Mouse (Mus musculus): Measurements from ENCODE around the gene Plbd1. TPM values are rescaled to one million over a fixed set of nuclear protein-coding genes. Genes with fewer than 3 reads are reported as not detected.

The Plbd1 gene
- polyA plus RNA-seq (2015; fragmentation: Nextera tagmentation; extraction: Ambion mirVana), result 4.6 and 4.8 TPM in 2 replicates

- ATAC-seq (ENCODE audit: low read depth) (no peak), DNase-seq (no peak)
- Histone ChIP-seq H3K4me1 (replicated peaks) (peaks cover 9% of the 10 kb centered on the region), H3K36me3 (no peaks in the 10 kb centered on the region), H3K4me3 (replicated peaks) (peak within 1 kb of the TSS; percentile 46), H3K27ac (no peak within 1 kb of the TSS), H3K9me3 (replicated peaks) (no peaks in the 10 kb centered on the region), H3K4me2 (peak within 1 kb of the TSS; percentile 63), H3K27me3 (peaks cover 37% of the 10 kb centered on the region), H3K9ac (peak within 1 kb of the TSS; percentile 17; the same call in 1 of the 2 replicates)
- under 1% methylated on average over 19 of the region's 19 CpGs for WGBS (ENCODE audit: insufficient replicate concordance)
Observed at GRCm38 (mm10) chr6:136661706-136662016, at the start of gene Plbd1. Gene Plbd1, minus strand, starts transcription at chr6:136661928.

GRCm38 (mm10) chr6:136710408-136710807 is 48.7 kb upstream of the Plbd1 start:
- H3K4me3 ChIP-seq (replicated peaks), result no peak overlapping the region
- no peak overlapping the region for H3K27ac ChIP-seq
- H3K9ac ChIP-seq, result no peak overlapping the region
- no peaks in the 10 kb centered on the region for H3K4me1 ChIP-seq (replicated peaks)
- no peak overlapping the region for H3K4me2 ChIP-seq
- DNase-seq, result no peak
- no peak for ATAC-seq (ENCODE audit: low read depth)
- no peaks in the 10 kb centered on the region for H3K27me3 ChIP-seq
- no peaks in the 10 kb centered on the region for H3K9me3 ChIP-seq (replicated peaks)
- WGBS (ENCODE audit: insufficient replicate concordance), result 67% methylated on average over 5 of the region's 5 CpGs
- no peaks in the 10 kb centered on the region for H3K36me3 ChIP-seq

GRCm38 (mm10) chr6:136708597-136708996 is 46.9 kb upstream of the Plbd1 start:
- ATAC-seq (ENCODE audit: low read depth), result no peak
- WGBS (ENCODE audit: insufficient replicate concordance), result 79% methylated on average over 6 of the region's 6 CpGs
- H3K4me3 ChIP-seq (replicated peaks), result no peak overlapping the region

GRCm38 (mm10) chr6:136701878-136702277 is 40.1 kb upstream of the Plbd1 start:
- ATAC-seq (ENCODE audit: low read depth) (no peak), DNase-seq (no peak)
- Histone ChIP-seq H3K4me3 (replicated peaks) (no peak overlapping the region), H3K9ac (no peak overlapping the region), H3K9me3 (replicated peaks) (no peaks in the 10 kb centered on the region), H3K4me1 (replicated peaks) (no peaks in the 10 kb centered on the region), H3K27me3 (no peaks in the 10 kb centered on the region), H3K27ac (no peak overlapping the region), H3K4me2 (no peak overlapping the region), H3K36me3 (no peaks in the 10 kb centered on the region)
- WGBS (ENCODE audit: insufficient replicate concordance), result 75% methylated on average over 3 of the region's 3 CpGs

More at GRCm38 (mm10) chr6:136708597-136708996, 46.9 kb upstream of the Plbd1 start:
- Histone ChIP-seq H3K4me2 (no peak overlapping the region), H3K9ac (no peak overlapping the region), H3K4me1 (replicated peaks) (no peaks in the 10 kb centered on the region), H3K9me3 (replicated peaks) (no peaks in the 10 kb centered on the region), H3K27ac (no peak overlapping the region), H3K27me3 (no peaks in the 10 kb centered on the region), H3K36me3 (no peaks in the 10 kb centered on the region)
- DNase-seq, result no peak

GRCm38 (mm10) chr6:136701185-136701584 is 39.5 kb upstream of the Plbd1 start:
- no peaks in the 10 kb centered on the region for H3K27me3 ChIP-seq
- H3K9me3 ChIP-seq (replicated peaks), result no peaks in the 10 kb centered on the region
- WGBS (ENCODE audit: insufficient replicate concordance), result 65% methylated on average over 5 of the region's 5 CpGs
- DNase-seq, result no peak
- H3K27ac ChIP-seq, result no peak overlapping the region
- H3K9ac ChIP-seq, result no peak overlapping the region
- no peaks in the 10 kb centered on the region for H3K4me1 ChIP-seq (replicated peaks)
- H3K4me2 ChIP-seq, result no peak overlapping the region
- no peak for ATAC-seq (ENCODE audit: low read depth)
- no peaks in the 10 kb centered on the region for H3K36me3 ChIP-seq
- no peak overlapping the region for H3K4me3 ChIP-seq (replicated peaks)

- Histone ChIP-seq H3K9me3 (replicated peaks) (no peaks in the 10 kb centered on the region), H3K4me2 (no peak overlapping the region), H3K4me1 (replicated peaks) (no peaks in the 10 kb centered on the region), H3K36me3 (no peaks in the 10 kb centered on the region), H3K9ac (no peak overlapping the region), H3K27ac (no peak overlapping the region), H3K4me3 (replicated peaks) (no peak overlapping the region), H3K27me3 (no peaks in the 10 kb centered on the region)
- DNase-seq (no peak), ATAC-seq (ENCODE audit: low read depth) (no peak)
- 70% methylated on average over 6 of the region's 6 CpGs for WGBS (ENCODE audit: insufficient replicate concordance)
Observed at GRCm38 (mm10) chr6:136691314-136691713, 29.6 kb upstream of the Plbd1 start.

- H3K4me3 ChIP-seq (replicated peaks), result no peak overlapping the region
- H3K27me3 ChIP-seq, result no peaks in the 10 kb centered on the region
- no peaks in the 10 kb centered on the region for H3K9me3 ChIP-seq (replicated peaks)
- no peak for ATAC-seq (ENCODE audit: low read depth)
- H3K4me1 ChIP-seq (replicated peaks), result no peaks in the 10 kb centered on the region
- 27% methylated on average over 5 of the region's 5 CpGs for WGBS (ENCODE audit: insufficient replicate concordance)
- no peaks in the 10 kb centered on the region for H3K36me3 ChIP-seq
- no peak overlapping the region for H3K27ac ChIP-seq
- H3K4me2 ChIP-seq, result no peak overlapping the region
- no peak for DNase-seq
- H3K9ac ChIP-seq, result no peak overlapping the region
Observed at GRCm38 (mm10) chr6:136690527-136690926, 28.8 kb upstream of the Plbd1 start.

- WGBS (ENCODE audit: insufficient replicate concordance), result 22% methylated on average over 15 of the region's 15 CpGs
- Histone ChIP-seq H3K27me3 (no peaks in the 10 kb centered on the region), H3K27ac (no peak overlapping the region), H3K9ac (no peak overlapping the region), H3K4me2 (no peak overlapping the region), H3K4me1 (replicated peaks) (no peaks in the 10 kb centered on the region), H3K4me3 (replicated peaks) (no peak overlapping the region), H3K36me3 (no peaks in the 10 kb centered on the region), H3K9me3 (replicated peaks) (no peaks in the 10 kb centered on the region)
- 0 out of 2 replicates have a peak, but pooled peaks have one; percentile 15 for ATAC-seq (ENCODE audit: low read depth)
- no peak for DNase-seq
Observed at GRCm38 (mm10) chr6:136689790-136690413, 28.2 kb upstream of the Plbd1 start.

GRCm38 (mm10) chr6:136685433-136685832 is 23.7 kb upstream of the Plbd1 start:
- Histone ChIP-seq H3K4me2 (no peak overlapping the region), H3K4me3 (replicated peaks) (no peak overlapping the region), H3K9me3 (replicated peaks) (no peaks in the 10 kb centered on the region), H3K27me3 (no peaks in the 10 kb centered on the region), H3K27ac (no peak overlapping the region), H3K9ac (no peak overlapping the region), H3K4me1 (replicated peaks) (no peaks in the 10 kb centered on the region), H3K36me3 (no peaks in the 10 kb centered on the region)
- ATAC-seq (ENCODE audit: low read depth) (no peak), DNase-seq (no peak)
- WGBS (ENCODE audit: insufficient replicate concordance), result 59% methylated on average over 5 of the region's 5 CpGs

- 26% methylated on average over 11 of the region's 11 CpGs for WGBS (ENCODE audit: insufficient replicate concordance)
- H3K9me3 ChIP-seq (replicated peaks), result no peaks in the 10 kb centered on the region
- ATAC-seq (ENCODE audit: low read depth) (no peak), DNase-seq (no peak)
- no peaks in the 10 kb centered on the region for H3K36me3 ChIP-seq
- H3K4me2 ChIP-seq, result no peak overlapping the region
- H3K4me3 ChIP-seq (replicated peaks), result no peak overlapping the region
- no peaks in the 10 kb centered on the region for H3K27me3 ChIP-seq
- H3K27ac ChIP-seq, result no peak overlapping the region
- no peaks in the 10 kb centered on the region for H3K4me1 ChIP-seq (replicated peaks)
- H3K9ac ChIP-seq, result no peak overlapping the region
Observed at GRCm38 (mm10) chr6:136683410-136684334, 21.9 kb upstream of the Plbd1 start.

GRCm38 (mm10) chr6:136679381-136679780 is 17.7 kb upstream of the Plbd1 start:
- 12% methylated on average over 2 of the region's 2 CpGs for WGBS (ENCODE audit: insufficient replicate concordance)
- no peaks in the 10 kb centered on the region for H3K9me3 ChIP-seq (replicated peaks)
- no peaks in the 10 kb centered on the region for H3K27me3 ChIP-seq
- no peak for DNase-seq
- no peak for ATAC-seq (ENCODE audit: low read depth)
- no peak overlapping the region for H3K4me3 ChIP-seq (replicated peaks)
- H3K4me1 ChIP-seq (replicated peaks), result no peaks in the 10 kb centered on the region
- no peak overlapping the region for H3K9ac ChIP-seq
- H3K27ac ChIP-seq, result no peak overlapping the region
- H3K4me2 ChIP-seq, result no peak overlapping the region
- H3K36me3 ChIP-seq, result no peaks in the 10 kb centered on the region

All from liver, embryonic 13.5 days (tissue).